Mouse (Mus musculus): ENCODE measurements around the gene Hnf1b. TPM values are rescaled to one million over a fixed set of nuclear protein-coding genes. Genes with fewer than 3 reads are reported as not detected.

Gene Hnf1b
- polyA plus RNA-seq, 1 experiment from 2014 or later = not detected

DNA sequence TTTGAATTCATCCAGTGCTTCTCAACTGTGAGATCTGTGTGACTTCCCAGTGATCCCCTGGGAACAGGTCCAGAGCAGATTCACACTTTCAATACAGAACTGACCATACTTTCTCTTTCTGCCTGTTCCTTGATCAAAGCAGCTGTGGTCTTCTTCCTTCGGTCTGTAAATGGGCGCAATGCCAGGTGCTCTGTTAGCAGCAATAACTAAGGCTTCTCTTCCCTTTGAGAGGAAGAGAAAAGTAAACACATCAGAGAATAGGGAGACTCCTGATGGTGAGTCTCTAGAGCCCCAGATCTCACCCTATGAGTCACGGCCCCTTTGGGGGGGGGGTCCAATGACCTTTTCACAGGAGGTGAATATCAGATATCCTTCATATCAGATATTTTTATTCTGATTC, 29.3 kb downstream of the Hnf1b start:
- Histone ChIP-seq H3K9me3 (no peaks in the 10 kb centered on the region), H3K4me3 (no peak overlapping the region), H3K4me2 (no peak overlapping the region), H3K27me3 (no peaks in the 10 kb centered on the region), H3K36me3 (no peaks in the 10 kb centered on the region), H3K27ac (no peak overlapping the region), H3K4me1 (no peaks in the 10 kb centered on the region), H3K9ac (no peak overlapping the region)
- no peak for ATAC-seq (ENCODE audit: insufficient number of reproducible peaks, insufficient read depth, low FRiP score, low TSS enrichment, low read depth)
- WGBS = 83% methylated on average over 3 of the region's 3 CpGs

DNA sequence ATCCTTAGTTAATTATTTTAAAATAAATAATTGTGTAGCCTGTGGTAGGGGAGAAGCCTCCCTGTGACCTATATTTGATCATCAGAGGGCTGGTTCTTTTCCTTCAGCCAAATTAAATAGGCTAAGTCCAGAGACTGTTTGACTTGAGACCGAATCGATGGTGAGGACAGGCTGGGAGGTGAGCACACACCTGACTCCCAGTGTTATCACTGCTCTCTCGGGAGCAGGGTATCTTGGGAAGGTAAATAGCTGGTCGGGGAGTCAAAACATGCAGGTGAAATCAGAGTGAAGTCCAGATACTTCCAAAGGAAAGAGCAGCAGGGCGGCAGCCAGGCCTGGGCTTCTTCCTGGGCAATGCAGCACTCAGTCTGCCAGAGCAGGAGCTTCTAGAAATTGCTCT, 31.6 kb downstream of the Hnf1b start:
- H3K4me3 ChIP-seq = no peak overlapping the region
- H3K4me2 ChIP-seq = no peak overlapping the region
- H3K36me3 ChIP-seq = no peaks in the 10 kb centered on the region
- H3K4me1 ChIP-seq = no peaks in the 10 kb centered on the region
- H3K27me3 ChIP-seq = no peaks in the 10 kb centered on the region
- WGBS = 76% methylated on average over 5 of the region's 5 CpGs
- ATAC-seq (ENCODE audit: insufficient number of reproducible peaks, insufficient read depth, low FRiP score, low TSS enrichment, low read depth) = no peak
- no peak overlapping the region for H3K27ac ChIP-seq
- H3K9me3 ChIP-seq = no peaks in the 10 kb centered on the region
- H3K9ac ChIP-seq = no peak overlapping the region

DNA sequence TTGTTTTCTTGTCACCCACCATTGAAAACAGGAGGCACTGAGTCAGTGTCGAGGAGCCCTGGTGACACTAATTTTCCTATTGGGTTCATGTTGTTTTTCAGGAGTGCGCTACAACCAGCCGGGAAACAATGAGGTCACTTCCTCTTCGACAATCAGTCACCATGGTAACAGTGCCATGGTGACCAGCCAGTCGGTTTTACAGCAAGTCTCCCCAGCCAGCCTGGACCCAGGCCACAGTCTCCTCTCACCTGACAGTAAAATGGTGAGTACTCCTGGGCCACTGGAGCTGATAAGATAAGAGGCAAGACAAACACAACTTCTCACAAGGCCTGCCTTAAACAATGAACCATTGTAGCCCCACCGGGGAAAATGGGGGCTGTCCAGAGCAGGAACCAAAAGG, 32.7 kb downstream of the Hnf1b start:
- Histone ChIP-seq H3K27ac (no peak overlapping the region), H3K27me3 (no peaks in the 10 kb centered on the region), H3K9ac (no peak overlapping the region), H3K4me1 (no peaks in the 10 kb centered on the region), H3K4me2 (no peak overlapping the region), H3K4me3 (no peak overlapping the region), H3K9me3 (no peaks in the 10 kb centered on the region), H3K36me3 (no peaks in the 10 kb centered on the region)
- 55% methylated on average over 6 of the region's 6 CpGs for WGBS
- ATAC-seq (ENCODE audit: insufficient number of reproducible peaks, insufficient read depth, low FRiP score, low TSS enrichment, low read depth) = no peak

DNA sequence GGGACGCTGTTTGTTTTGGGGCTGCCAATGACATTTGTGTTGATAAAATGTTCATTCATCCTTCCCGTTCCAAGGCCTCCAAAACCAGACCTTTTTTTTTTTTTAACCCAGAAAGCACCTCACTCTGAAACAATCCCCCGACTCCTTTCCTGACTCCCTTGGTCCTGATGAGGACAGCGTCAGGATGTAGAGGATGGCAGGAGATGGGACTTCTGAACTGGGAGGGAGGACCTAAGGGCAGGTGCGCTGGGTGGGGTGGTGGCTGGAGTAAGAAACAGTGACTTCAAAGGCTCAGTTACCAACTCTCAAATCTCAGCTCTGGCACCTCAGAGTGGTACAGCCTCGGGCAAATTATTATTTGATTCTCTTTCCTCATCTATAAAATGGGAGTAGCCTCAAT, 33.2 kb downstream of the Hnf1b start:
- no peak for ATAC-seq (ENCODE audit: insufficient number of reproducible peaks, insufficient read depth, low FRiP score, low TSS enrichment, low read depth)
- Histone ChIP-seq H3K9me3 (no peaks in the 10 kb centered on the region), H3K27me3 (no peaks in the 10 kb centered on the region), H3K36me3 (no peaks in the 10 kb centered on the region), H3K4me1 (no peaks in the 10 kb centered on the region), H3K9ac (no peak overlapping the region), H3K4me2 (no peak overlapping the region), H3K27ac (no peak overlapping the region), H3K4me3 (no peak overlapping the region)
- 78% methylated on average over 6 of the region's 6 CpGs for WGBS

DNA sequence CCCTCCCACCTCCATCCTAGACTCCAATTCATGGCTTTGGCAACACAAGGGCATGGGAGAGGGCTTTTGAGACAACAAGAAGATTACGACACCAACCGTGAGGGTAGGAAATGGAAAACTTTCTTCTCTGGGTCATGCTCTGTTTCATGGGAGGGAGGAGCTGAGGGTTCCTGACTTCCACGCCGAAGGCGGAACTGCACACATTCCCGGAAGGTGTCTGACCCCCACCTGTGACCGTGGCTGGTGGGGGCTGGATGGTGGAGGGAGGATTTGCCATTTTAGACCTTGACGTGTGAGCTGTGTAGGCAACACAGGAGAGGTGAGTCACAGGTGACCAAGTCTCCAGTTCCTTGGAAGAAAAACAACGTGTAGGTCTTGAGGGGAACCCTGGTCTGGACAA, 33.9 kb downstream of the Hnf1b start:
- Histone ChIP-seq H3K9me3 (no peaks in the 10 kb centered on the region), H3K9ac (no peak overlapping the region), H3K27ac (no peak overlapping the region), H3K27me3 (no peaks in the 10 kb centered on the region), H3K4me1 (no peaks in the 10 kb centered on the region), H3K4me2 (no peak overlapping the region), H3K4me3 (no peak overlapping the region), H3K36me3 (no peaks in the 10 kb centered on the region)
- ATAC-seq (ENCODE audit: insufficient number of reproducible peaks, insufficient read depth, low FRiP score, low TSS enrichment, low read depth) = no peak
- WGBS = 88% methylated on average over 9 of the region's 9 CpGs

DNA sequence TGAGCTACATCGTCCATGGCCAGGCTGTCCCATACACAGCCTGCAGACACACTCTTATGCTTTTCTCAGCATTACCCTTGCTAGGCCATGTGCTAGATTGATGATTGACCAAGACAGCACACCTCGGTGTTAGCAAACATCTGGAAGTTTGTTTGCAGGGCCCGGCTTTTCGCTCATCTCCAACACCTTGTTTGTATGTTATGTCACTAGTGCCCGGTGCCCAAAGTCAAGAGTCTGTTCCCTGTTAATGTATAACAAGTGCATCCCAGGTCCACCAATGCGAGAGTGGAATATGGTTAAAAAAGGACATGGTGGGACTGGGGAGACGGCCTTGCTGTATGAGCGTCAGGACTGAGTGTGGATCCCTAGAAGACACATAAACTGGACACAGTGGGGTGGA, 35.3 kb downstream of the Hnf1b start:
- Histone ChIP-seq H3K9ac (no peak overlapping the region), H3K4me2 (no peak overlapping the region)
- ATAC-seq (ENCODE audit: insufficient number of reproducible peaks, insufficient read depth, low FRiP score, low TSS enrichment, low read depth) = no peak

DNA sequence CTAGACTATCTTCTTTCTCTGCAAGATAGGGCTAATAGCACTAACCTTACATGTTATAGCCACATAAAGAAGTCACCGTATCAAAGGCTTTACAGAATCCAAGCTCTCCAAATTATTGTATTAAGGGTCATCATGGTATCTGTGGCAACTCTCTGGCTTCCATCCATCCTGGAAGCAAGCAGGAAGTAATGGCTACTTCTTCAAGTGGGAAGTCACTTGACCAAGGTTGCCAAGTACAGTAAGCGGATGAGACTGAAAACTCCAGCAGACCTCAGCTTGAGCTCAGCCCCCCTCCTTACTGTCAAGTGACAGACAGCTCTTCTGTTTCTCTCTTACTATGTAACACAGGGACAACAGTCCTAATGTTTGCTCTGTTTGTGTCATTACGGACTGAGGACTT, 36.9 kb downstream of the Hnf1b start:
- no peaks in the 10 kb centered on the region; the same call in 1 of the 2 replicates for H3K27me3 ChIP-seq
- H3K36me3 ChIP-seq = no peaks in the 10 kb centered on the region
- no peak overlapping the region for H3K9ac ChIP-seq
- no peak overlapping the region for H3K27ac ChIP-seq
- no peaks in the 10 kb centered on the region for H3K4me1 ChIP-seq
- 84% methylated on average over 3 of the region's 3 CpGs for WGBS
- no peak overlapping the region for H3K4me2 ChIP-seq
- no peaks in the 10 kb centered on the region for H3K9me3 ChIP-seq
- no peak overlapping the region for H3K4me3 ChIP-seq
- no peak for ATAC-seq (ENCODE audit: insufficient number of reproducible peaks, insufficient read depth, low FRiP score, low TSS enrichment, low read depth)

More for the DNA sequence above, 35.3 kb downstream of the Hnf1b start:
- Histone ChIP-seq H3K4me1 (no peaks in the 10 kb centered on the region), H3K27ac (no peak overlapping the region), H3K27me3 (no peaks in the 10 kb centered on the region; the same call in 1 of the 2 replicates), H3K4me3 (no peak overlapping the region), H3K9me3 (no peaks in the 10 kb centered on the region), H3K36me3 (no peaks in the 10 kb centered on the region)
- WGBS = 91% methylated on average over 8 of the region's 8 CpGs

DNA sequence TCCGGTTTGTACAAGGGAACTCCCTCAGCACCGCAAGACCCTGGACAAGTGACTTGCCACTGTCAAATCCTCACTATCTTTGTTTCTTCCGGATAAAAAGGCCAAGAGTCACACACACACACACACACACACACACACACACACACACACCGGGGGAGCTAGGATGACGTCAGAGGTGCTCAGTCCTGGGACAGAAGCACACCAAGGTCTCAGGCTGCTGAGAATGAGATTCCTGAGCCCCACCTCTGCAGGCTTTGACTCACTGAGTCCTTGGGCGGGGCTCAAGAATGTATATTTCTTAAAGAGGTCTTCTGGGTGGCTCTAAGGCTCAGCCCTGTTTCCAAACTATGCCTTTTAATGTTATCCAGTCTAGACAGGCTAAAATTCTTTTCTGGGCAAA, 41.5 kb downstream of the Hnf1b start:
- ATAC-seq (ENCODE audit: insufficient number of reproducible peaks, insufficient read depth, low FRiP score, low TSS enrichment, low read depth) = 0 out of 2 replicates have a peak, but pooled peaks have one; percentile 52
- 52% methylated on average over 6 of the region's 6 CpGs for WGBS
- H3K9ac ChIP-seq = no peak overlapping the region
- no peaks in the 10 kb centered on the region for H3K9me3 ChIP-seq
- H3K36me3 ChIP-seq = no peaks in the 10 kb centered on the region
- H3K4me1 ChIP-seq = no peaks in the 10 kb centered on the region
- no peak overlapping the region for H3K4me3 ChIP-seq
- H3K27me3 ChIP-seq = no peaks in the 10 kb centered on the region; the same call in 1 of the 2 replicates
- no peak overlapping the region for H3K27ac ChIP-seq
- H3K4me2 ChIP-seq = no peak overlapping the region

DNA sequence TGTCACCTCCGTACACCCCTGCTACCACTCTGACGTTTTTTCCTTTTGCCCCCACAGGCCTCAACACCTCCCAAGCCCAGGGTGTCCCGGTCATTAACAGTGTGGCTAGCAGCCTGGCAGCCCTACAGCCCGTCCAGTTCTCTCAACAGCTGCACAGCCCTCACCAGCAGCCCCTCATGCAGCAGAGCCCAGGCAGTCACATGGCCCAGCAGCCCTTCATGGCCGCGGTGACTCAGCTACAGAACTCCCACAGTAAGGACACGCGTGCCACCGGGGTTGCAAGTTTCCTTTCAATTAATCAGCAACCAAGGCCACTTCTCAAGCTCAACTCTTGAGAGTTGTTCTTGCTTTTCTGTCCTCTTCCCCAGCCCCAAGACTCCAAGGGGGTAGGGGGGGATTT, 43.5 kb downstream of the Hnf1b start:
- no peaks in the 10 kb centered on the region; the same call in 1 of the 2 replicates for H3K27me3 ChIP-seq
- H3K9me3 ChIP-seq = no peaks in the 10 kb centered on the region
- no peak overlapping the region for H3K4me2 ChIP-seq
- H3K4me1 ChIP-seq = no peaks in the 10 kb centered on the region
- no peak overlapping the region for H3K4me3 ChIP-seq
- H3K27ac ChIP-seq = no peak overlapping the region
- 79% methylated on average over 9 of the region's 9 CpGs for WGBS
- no peak overlapping the region for H3K9ac ChIP-seq
- ATAC-seq (ENCODE audit: insufficient number of reproducible peaks, insufficient read depth, low FRiP score, low TSS enrichment, low read depth) = no peak
- no peaks in the 10 kb centered on the region for H3K36me3 ChIP-seq

DNA sequence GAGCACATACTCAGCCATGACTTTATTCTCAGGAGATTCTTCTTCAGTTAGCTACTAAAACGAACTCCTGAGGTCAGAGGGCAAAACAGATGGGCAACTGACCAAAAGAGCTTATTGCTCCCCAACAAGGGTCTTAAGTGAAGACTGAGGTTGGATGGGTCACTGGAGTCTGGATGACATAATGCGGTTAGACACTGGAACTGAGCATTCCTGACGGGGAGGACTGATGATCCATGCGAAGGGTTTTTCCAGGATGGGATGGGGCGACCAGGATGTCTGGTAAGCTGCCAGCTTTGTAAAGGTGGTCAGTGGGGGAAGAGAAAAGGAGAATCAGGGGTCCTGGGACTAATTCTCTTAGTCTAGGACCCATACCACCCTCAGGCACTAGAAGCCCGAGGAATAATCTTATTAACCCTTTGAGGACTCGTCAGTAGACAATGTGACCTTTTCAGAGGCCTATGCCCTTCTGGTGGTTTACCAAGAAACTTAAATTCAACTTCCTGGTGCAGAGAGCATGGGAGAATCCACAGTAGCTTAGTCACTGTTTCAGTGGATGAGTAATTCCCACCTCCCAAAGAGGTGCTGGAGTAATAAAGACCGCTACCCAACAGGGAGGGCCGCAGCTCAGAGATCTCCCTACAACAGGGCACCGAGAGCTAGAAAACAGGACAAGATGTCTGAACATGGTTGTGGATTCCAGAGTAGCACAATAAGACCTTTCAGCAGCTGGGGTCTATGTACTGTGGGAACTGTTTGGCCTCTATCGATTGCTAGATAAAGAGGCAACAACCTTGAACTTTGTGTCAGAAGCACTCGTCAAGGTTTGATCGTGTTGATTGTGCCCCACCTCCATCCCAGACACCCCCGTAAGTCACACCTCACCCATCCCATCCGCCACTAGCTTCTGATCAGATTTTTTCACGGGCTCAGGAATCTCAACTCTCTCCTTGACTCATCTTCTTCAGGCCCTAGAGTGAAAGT, 46.9 kb downstream of the Hnf1b start:
- no peaks in the 10 kb centered on the region for H3K27me3 ChIP-seq
- no peaks in the 10 kb centered on the region for H3K4me1 ChIP-seq
- H3K9me3 ChIP-seq = no peaks in the 10 kb centered on the region
- no peak overlapping the region for H3K4me3 ChIP-seq
- no peaks in the 10 kb centered on the region for H3K36me3 ChIP-seq
- H3K4me2 ChIP-seq = no peak overlapping the region
- H3K9ac ChIP-seq = no peak overlapping the region
- no peak for ATAC-seq (ENCODE audit: insufficient number of reproducible peaks, insufficient read depth, low FRiP score, low TSS enrichment, low read depth)
- WGBS = 76% methylated on average over 16 of the region's 16 CpGs
- H3K27ac ChIP-seq = no peak overlapping the region

DNA sequence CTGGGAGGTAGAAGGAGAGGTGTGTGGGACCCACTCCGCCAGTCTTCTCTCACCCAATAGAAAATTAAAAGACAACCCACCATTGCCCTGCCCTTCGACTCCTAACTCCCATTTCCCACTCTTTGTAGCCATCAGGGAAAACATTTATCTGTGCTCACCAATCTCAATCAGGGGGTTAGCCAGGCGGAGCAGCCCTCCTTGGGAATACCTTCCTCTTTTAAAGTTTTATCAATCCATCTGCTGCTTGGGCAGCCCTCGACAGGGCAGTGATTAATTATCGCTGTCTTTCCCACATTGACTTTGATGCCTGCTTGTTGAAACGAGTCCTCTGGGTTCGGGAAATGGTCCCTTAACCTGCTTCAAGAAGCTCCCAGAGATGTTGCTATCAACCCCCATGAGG, 47.7 kb downstream of the Hnf1b start:
- Histone ChIP-seq H3K27ac (no peak overlapping the region), H3K9me3 (no peaks in the 10 kb centered on the region), H3K9ac (no peak overlapping the region), H3K36me3 (no peaks in the 10 kb centered on the region), H3K4me3 (no peak overlapping the region), H3K4me1 (no peaks in the 10 kb centered on the region), H3K27me3 (no peaks in the 10 kb centered on the region), H3K4me2 (no peak overlapping the region)
- 73% methylated on average over 7 of the region's 7 CpGs for WGBS
- no peak for ATAC-seq (ENCODE audit: insufficient number of reproducible peaks, insufficient read depth, low FRiP score, low TSS enrichment, low read depth)

DNA sequence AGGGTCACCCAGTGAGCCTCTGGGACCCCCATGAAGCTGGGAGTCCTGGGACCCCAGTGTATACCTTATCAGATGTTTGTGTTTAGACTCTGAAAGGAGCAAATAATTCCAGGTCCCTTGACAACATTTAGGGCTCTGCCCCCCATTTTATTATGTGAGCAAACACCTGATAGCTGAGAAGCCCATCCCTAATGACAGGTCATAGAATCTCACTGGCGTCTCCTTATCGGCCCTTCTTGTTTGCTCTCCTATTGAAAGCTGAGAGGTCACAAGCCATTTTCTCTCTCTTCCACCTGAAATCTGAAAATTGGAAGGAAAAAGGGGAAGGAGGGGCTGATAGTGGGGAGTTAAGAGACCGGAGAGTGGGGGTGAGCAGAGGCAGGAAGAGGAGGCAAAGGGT, 52.9 kb downstream of the Hnf1b start:
- H3K4me2 ChIP-seq = no peak overlapping the region
- no peak for ATAC-seq (ENCODE audit: insufficient number of reproducible peaks, insufficient read depth, low FRiP score, low TSS enrichment, low read depth)
- WGBS = 71% methylated on average over 3 of the region's 3 CpGs
- no peaks in the 10 kb centered on the region for H3K4me1 ChIP-seq
- no peak overlapping the region for H3K9ac ChIP-seq
- no peaks in the 10 kb centered on the region for H3K27me3 ChIP-seq
- no peaks in the 10 kb centered on the region for H3K9me3 ChIP-seq
- H3K36me3 ChIP-seq = no peaks in the 10 kb centered on the region
- H3K4me3 ChIP-seq = no peak overlapping the region
- H3K27ac ChIP-seq = no peak overlapping the region

Measured in embryonic facial prominence, embryonic 13.5 days (tissue).